Mouse (Mus musculus) C2C12 (cell line): ENCODE data around the gene Casz1. TPM values are rescaled to one million over a fixed set of nuclear protein-coding genes. Genes with fewer than 3 reads are reported as not detected.

Source experiments
- H3K27me3 ChIP-seq: one replicate; pipeline ENCODE4 v1.6.1; 2011; ENCODE audit not compliant: control insufficient read depth, insufficient read depth, insufficient read length
- H3K36me3 ChIP-seq: one replicate; pipeline ENCODE4 v1.6.1; 2011; ENCODE audit not compliant: control insufficient read depth, insufficient read depth
- H3K4me3 ChIP-seq: one replicate; pipeline ENCODE4 v1.5.1; 2011; ENCODE audit warnings: mild to moderate bottlenecking, control low read depth; ENCODE audit not compliant: poor library complexity, insufficient read depth, severe bottlenecking
- H3K79me2 ChIP-seq: one replicate; pipeline ENCODE4 v1.6.1; 2011; ENCODE audit not compliant: control insufficient read depth, insufficient read depth
- H3K79me3 ChIP-seq: one replicate; pipeline ENCODE4 v1.6.1; 2011; ENCODE audit warnings: low read depth, control low read depth
- H3ac ChIP-seq: one replicate; pipeline ENCODE3; 2011; ENCODE audit warnings: low read depth; ENCODE audit not compliant: control insufficient read depth, insufficient read length
- CEBPB ChIP-seq: IDR thresholded peaks from one replicate; pipeline ENCODE4 v1.6.1; 2011; ENCODE audit warnings: low read depth, mild to moderate bottlenecking, control low read depth, moderate library complexity
- CTCF ChIP-seq: IDR thresholded peaks from one replicate; pipeline ENCODE4 v1.5.1; 2011; ENCODE audit not compliant: control insufficient read depth, insufficient read depth, insufficient read length
- FOSL1 ChIP-seq: IDR thresholded peaks from one replicate; pipeline ENCODE4 v1.8.0; 2011; ENCODE audit warnings: mild to moderate bottlenecking, low read length; ENCODE audit not compliant: poor library complexity, insufficient read depth, severe bottlenecking
- MAX ChIP-seq: IDR thresholded peaks from one replicate; pipeline ENCODE4 v1.6.1; 2011; ENCODE audit warnings: mild to moderate bottlenecking, control low read depth
- MYOD1 ChIP-seq: IDR thresholded peaks from one replicate; pipeline ENCODE4 v1.6.1; 2011; ENCODE audit warnings: low read depth; ENCODE audit not compliant: control insufficient read depth, insufficient read length
- MYOG ChIP-seq: IDR thresholded peaks from one replicate; pipeline ENCODE4 v1.6.1; 2011; ENCODE audit not compliant: control insufficient read depth, insufficient read length; ENCODE audit errors: extremely low read depth
- USF1 ChIP-seq: IDR thresholded peaks from one replicate; pipeline ENCODE4 v1.6.1; 2011; ENCODE audit warnings: low read depth, mild to moderate bottlenecking, control low read depth, moderate library complexity
- polyA plus RNA-seq: library from polyadenylated mRNA; unstranded; fragments of >200 nt; fragmentation: generic; extraction: Trizol; gene quantifications from one replicate; pipeline ENCODE4 v1.2.1, GENCODE M21; 2012; ENCODE audit warnings: missing spikeins

Casz1 gene
- polyA plus RNA-seq, 1 experiment, result 0.07 TPM

DNA sequence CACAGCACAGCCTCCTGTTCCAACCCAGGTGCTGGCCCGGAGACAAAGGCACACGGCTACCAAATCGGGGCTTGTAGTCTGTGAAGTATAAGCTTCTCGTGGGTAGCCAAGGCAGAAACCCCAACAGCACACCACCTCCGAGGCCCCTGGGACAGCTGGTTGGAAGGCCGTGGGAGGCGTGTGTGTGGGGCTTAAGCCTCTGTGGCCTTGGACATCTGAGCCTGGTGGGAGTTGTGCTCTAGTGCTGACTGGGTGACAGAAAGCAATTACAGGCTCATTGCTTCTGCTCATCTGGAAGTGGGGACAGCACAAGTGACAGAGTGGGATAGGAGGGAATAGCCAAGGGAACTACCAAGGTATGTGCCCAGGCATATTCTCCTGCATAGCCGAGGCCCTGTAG, 119.7 kb downstream of the Casz1 start:
- Histone ChIP-seq H3K27me3 (peaks cover 66% of the 10 kb centered on the region), H3K79me2 (no peaks in the 10 kb centered on the region), H3K79me3 (no peaks in the 10 kb centered on the region), H3K4me3 (no peak overlapping the region), H3K36me3 (no peaks in the 10 kb centered on the region), H3ac (no peak overlapping the region)
- TF ChIP-seq USF1, result no peak
- TF ChIP-seq FOSL1, result no peak
- TF ChIP-seq MYOG, result no peak
- TF ChIP-seq MYOD1, result no peak
- no peak for TF ChIP-seq CEBPB
- no peak for TF ChIP-seq CTCF
- TF ChIP-seq MAX, result no peak

DNA sequence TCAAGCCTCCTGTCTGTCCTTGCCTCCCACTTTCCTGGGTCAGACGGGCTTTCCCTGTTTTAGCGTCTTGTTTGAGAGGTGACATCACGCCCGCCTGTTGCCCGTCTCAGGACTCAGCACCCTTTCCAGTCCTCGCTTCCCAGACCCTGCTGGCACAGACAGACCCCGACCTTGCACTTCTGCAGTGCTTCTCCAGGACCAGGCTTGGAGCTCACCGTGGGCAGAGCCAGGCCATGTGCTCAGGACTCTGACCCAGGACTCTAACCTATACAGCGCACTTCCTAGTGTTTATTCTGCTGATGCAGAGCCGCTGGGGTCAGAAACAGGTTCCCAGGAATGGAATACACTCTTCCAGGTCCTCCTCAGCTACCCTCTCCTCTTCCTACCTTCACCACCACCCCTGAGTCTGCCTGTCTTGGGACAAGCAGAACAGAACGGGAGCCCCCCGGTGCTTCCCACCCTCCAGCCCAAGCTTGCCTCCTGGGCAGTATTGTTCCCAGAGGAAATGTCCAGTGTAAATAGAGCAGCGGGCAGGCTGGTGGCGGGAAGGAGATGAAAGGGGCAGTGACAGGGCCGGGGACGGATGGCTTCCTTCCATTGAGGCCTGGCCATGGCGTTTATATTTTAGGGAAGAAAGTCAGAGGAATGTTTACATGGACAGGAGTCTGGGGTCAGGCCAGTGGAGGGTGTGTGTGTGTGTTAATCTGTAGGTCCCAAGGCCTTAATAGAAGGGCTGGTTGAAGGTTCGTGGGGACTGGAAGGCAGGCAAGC, 121.5 kb downstream of the Casz1 start:
- no peaks in the 10 kb centered on the region for H3K79me2 ChIP-seq
- H3K27me3 ChIP-seq, result peaks cover 74% of the 10 kb centered on the region

DNA sequence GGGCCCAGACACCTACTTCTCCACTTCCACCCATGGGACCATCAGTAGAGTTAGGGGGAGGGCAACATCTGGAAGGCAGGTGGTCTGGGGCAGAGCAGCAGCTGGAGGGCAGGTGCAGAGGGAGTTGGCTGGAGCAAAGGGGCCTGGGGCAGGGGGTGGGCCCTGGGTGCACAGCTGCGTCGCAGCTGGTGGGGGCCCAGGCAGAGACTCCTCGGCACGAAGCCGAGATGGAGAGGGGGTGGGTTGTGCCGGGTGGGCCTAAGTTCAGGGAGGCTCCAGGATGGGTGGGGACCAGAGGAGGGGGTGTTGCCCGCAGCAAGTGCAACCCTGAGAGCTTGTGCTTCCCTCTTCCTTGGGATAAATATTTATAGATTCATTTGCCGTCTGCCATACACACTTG, 122.2 kb downstream of the Casz1 start:
- peaks cover 81% of the 10 kb centered on the region for H3K27me3 ChIP-seq
- no peak for TF ChIP-seq CEBPB
- TF ChIP-seq MYOD1, result no peak
- no peak for TF ChIP-seq CTCF
- no peak for TF ChIP-seq USF1
- TF ChIP-seq MAX, result no peak
- no peak for TF ChIP-seq FOSL1
- no peak for TF ChIP-seq MYOG

More for the DNA sequence above, 121.5 kb downstream of the Casz1 start:
- Histone ChIP-seq H3K36me3 (no peaks in the 10 kb centered on the region), H3ac (no peak overlapping the region), H3K4me3 (no peak overlapping the region), H3K79me3 (no peaks in the 10 kb centered on the region)
- TF ChIP-seq USF1 (no peak), MYOD1 (no peak), CEBPB (no peak), MYOG (no peak), FOSL1 (no peak), MAX (no peak), CTCF (no peak)

DNA sequence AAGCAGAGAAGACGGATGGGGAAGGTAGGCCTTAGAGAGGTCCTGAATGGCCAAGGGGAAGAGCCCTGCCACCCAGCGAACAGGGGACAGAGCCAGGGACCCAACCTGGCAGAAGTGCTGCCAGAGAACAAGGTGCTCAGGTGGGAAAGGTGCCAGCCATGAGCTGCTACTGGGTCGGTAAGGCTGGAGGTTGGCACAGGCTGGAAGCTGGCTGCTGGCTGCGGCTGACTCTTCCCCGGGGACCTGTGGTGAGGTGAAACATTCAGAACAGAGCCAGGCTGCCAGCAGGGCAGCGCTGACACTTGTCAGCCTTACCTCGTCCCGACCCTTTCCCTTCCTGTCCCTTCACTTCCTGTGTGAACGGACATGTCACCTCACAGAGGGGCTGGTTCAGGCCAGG, 124.1 kb downstream of the Casz1 start:
- H3K79me3 ChIP-seq, result no peaks in the 10 kb centered on the region
- H3K79me2 ChIP-seq, result no peaks in the 10 kb centered on the region
- no peak for TF ChIP-seq USF1
- TF ChIP-seq MYOG, result no peak
- TF ChIP-seq CEBPB, result no peak
- no peak overlapping the region for H3ac ChIP-seq
- H3K27me3 ChIP-seq, result peaks cover 88% of the 10 kb centered on the region
- no peak overlapping the region for H3K4me3 ChIP-seq
- no peaks in the 10 kb centered on the region for H3K36me3 ChIP-seq

More for the DNA sequence above, 122.2 kb downstream of the Casz1 start:
- Histone ChIP-seq H3K36me3 (no peaks in the 10 kb centered on the region), H3K4me3 (no peak overlapping the region), H3K79me3 (no peaks in the 10 kb centered on the region), H3ac (no peak overlapping the region), H3K79me2 (no peaks in the 10 kb centered on the region)

DNA sequence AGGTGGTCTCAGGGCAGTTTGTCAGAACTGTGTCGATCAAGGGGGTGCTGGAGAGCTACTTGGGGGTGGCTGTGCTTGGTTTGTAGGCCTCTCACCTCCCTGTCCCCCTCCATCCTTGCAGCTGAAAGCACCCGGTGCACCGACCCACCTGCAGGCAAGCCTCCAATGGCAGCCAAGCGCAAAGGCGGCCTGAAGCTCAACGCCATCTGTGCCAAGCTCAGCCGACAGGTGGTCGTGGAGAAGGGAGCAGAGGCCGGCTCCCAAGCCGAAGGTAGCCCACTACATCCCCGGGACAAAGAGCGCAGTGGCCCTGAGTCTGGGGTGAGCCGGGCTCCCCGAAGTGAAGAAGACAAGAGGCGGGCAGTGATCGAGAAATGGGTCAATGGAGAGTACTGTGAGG, 124.6 kb downstream of the Casz1 start:
- Histone ChIP-seq H3K4me3 (no peak overlapping the region), H3ac (no peak overlapping the region), H3K79me2 (no peaks in the 10 kb centered on the region), H3K36me3 (no peaks in the 10 kb centered on the region), H3K79me3 (no peaks in the 10 kb centered on the region), H3K27me3 (peaks cover 88% of the 10 kb centered on the region)
- no peak for TF ChIP-seq FOSL1
- TF ChIP-seq CTCF, result no peak
- no peak for TF ChIP-seq MYOG
- TF ChIP-seq MAX, result no peak
- TF ChIP-seq USF1, result no peak
- no peak for TF ChIP-seq MYOD1
- no peak for TF ChIP-seq CEBPB
